Mouse (Mus musculus): Measurements from ENCODE around the gene Cdk2ap2.
"Not testable (repeated sequence)": the region's sequence is repeated elsewhere in the genome, so short reads cannot be mapped to it uniquely, and the experiment has no call there.

The Cdk2ap2 gene

DNA sequence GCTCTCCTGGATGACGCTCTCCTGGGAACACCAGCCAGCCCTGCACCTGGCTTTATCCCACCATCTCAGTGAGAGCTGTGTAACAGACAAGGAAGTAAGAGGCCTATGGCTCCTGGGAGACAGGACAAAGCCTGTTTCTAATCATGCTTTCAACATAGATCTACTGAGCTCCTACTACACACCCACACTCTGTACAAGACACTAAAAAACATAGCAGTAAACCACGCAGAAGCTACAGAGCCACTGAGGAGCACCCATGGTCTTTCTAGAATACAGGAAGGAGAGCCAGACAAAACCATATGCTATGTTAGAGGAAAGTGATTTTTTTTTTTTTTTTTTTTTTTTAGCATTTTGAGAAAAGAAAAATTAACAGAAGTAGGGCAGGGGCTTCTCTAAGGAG is 21.4 kb downstream of the Cdk2ap2 start:
- no peak for DNase-seq

DNA sequence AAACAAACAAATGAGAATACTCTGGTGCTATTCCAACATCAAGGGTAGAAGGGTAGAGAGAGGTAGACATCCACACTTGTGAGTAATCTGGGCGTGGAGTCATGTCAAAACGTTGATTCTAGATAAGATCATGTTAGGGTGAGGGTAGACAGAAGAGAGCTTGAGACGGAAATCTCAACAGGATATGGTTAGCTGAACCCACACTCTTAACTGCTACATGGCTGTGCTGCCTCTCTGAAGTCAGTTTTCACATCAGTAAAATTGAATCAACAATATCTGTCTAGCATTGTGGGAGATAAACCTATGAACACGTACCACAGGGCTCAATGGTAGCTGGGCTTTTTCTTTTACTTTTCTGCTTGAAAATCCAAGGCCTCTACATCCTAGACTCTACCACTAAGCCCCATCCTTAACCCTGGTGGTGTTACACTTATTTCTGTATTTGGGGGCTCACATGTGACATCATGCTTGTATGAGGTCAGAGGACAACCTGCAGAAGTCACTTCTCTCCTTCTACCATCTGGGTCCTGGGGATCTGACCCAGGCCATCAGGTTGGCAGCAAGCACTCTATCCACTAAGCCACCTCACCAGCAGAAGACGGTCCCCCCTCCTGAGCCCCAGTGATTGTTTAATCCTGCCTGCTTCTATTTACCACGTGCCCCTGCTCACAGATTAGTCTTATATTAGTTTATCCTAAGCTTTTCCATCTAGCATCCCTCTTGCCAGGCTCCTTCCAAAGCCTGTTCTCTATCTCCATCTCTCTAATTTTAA is 22.9 kb downstream of the Cdk2ap2 start:
- no peak for DNase-seq

DNA sequence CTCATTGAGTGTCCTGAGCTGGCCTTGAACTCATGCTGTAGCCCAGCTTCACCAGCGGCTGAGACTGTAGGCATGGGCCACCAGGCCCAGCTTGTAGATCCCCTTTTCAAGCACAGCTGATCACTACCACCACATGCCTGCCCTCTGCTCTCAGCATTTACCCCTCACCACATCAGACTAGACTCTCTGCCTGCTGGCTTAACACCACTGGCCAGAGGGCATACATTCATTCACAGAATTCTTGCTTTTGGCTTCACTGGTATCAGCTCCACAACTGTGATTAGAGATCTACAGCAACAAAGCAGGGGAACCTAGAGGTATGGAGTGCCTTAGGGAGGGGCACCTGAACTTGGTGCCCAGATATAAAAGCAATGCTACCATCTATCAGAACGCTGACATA is 23.5 kb downstream of the Cdk2ap2 start:
- no peak for DNase-seq

DNA sequence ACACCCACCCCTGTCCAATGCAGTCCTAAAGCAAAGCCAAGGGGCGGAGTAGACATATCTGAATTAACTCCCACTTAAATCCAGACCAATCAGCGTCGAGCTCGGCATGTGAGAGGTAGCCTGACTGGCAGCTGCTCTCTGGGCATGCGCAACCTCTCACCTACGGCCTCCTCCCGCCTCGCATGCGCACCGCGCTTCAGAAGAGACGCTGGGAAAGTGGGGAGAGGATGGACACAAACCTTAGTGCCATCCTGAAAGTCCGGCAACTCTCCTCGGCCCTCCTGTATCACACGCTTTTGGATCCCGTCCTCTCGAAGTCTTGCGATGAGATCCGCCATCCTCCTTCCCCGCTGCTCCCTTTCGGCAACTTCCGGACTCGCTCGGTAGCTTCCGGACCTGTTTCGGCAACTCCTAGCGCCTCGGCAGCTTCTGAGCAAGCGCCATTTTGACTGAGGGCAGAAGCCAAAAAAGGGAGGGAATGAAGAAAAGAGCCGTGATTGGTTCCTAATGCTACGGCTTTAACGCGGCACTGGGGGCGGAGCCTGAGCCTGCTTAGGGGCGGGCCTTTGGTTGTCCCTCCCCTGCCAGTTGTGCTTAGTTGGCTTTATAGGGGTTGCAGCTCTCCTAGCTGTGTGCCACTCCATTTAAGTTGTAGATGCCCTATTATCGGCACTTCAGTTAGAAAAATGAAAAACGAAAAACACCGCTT is 24.3 kb downstream of the Cdk2ap2 start:
- DNase-seq: peak; percentile 97 to 99

DNA sequence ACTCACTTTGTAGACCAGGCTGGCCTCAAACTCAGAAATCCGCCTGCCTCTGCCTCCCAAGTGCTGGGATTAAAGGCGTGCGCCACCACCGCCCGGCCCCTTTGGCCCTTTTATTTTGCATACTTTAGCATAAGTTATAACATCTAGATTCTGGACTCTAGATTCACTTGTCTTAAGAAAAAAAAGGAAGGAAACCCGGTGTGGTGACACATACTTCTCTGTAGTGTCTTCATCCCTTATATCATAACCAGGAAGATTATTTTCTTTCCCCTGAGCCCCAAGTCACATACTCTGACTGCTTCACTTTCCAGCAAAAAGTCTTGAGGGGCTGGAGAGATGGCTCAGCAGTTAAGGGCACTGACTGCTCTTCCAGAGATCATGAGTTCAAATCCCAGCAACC is 24.9 kb downstream of the Cdk2ap2 start:
- not testable (repeated sequence) for DNase-seq

DNA sequence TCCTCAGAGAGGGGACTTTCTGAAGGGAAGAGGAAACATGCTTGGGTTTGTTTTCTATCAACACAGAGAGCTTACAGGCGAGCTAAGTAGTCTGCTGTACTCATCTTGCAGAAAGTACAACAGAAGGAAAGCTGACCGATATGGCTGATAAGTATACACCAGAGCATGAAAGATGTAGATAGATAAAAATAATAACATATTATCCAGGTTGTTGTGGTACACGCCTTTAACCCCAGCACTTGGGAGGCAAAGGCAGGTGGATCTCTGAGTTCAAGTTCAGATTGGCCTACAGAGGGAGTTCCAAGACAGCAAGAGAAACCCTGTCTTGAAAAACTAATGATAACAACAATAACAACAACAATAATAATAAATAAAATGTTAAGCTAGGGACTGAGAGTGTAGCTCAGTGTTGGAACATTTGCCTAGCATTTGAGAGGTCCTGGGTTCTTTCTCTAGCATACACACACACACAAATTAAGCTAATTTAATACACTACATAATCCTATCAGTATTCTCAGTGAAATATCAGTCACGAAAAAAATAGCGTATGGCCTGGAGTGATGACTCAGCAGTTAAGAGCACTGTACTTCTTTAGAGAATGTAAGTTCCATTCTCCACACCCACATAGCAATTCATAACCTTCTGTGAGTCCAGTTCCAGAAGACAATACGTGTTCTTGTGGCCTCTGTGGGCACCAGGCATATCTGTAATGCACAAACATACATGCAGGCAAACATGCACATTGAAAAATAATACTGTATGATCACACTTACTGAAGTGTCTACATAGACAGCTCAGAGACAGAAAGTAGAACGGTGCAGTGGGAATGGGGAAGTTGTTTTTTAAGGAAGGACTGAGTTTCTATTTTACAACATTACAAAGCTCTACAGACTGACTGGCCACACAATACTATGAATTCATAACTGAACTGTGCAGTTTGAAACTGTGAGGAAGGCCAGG is 25.7 kb downstream of the Cdk2ap2 start:
- DNase-seq: no peak

DNA sequence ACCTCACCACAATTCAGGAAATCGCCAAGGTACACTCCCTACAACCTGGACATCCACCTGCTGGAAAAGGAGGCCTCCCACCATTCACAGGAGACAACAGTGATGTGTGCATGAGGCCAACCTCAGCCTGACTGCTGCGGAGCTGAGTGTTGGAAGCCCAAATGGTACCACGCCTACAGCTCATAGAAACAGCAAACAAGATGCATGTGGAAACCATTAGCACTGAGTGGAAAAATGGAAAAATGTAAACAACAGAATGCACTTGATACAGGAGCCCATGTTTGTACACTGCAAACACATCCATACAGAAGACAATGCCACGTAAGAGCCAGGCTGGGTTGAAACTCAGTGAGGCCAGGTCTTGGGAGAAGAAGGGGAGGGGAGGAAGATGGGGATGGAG is 27.4 kb downstream of the Cdk2ap2 start:
- no peak for DNase-seq

DNA sequence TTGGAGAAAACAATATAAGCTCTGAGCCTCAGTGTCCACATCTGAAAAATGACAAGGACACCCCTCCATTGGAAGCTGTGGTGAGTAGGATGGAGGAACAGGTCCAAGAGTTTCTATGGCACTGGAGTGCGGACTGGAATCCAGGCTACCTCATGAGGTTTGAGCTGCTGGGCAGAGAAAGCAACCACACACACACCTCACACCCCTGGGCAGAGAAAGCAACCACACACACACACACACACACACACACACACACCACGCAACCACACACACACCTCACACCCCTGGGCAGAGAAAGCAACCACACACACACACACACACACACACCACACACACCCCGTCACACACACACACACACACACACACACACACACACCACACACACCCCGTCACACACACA is 28.3 kb downstream of the Cdk2ap2 start:
- peak in 1 of 2 experiments; percentile 48 for DNase-seq

DNA sequence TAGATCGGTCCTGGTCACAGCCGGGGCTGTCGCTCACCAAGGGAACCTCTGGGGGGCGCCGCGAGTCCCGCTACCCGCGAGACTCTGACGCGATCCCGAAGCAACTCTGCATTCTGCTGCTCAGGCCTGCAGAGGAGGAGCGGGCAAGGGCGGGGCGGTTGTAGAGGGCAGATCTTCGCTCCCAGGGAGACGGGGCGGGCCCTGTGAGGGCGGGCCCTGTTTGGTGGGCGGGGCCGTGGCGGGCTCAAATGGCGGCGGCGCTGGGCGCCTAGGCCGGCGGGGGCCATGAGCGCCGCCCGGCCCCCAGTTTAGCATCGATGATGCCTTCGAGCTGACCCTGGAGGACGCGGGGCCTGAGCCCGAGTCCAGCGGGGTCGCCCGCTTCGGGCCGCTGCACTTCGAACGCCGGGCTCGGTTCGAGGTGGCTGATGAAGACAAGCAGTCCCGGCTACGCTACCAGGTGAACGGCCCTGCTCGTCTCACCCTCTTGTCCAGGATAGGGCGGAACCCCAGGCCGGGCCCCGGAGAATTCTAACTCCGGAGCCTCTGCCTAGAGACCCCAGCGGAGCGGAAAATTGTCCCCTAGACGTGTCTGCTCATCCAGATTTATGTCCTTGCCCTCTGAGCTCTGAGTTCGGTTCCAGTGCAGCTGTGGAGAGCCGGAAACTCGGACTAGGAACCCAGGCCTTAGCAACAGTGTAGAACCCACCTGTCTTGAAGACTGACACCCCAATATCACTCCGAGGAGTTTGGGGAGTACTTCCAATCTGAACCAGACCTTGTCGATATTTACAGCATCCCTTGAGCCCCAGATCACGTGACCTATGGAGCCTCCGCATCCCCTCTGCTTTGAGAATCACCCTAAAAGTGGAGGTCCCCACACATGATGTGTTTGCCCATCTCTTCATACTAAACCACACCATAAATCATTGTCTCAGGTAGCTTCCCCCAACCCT is 29.0 kb downstream of the Cdk2ap2 start, which contains the start of gene Aip:
TSS of gene Aip (minus strand) at position 118 of the 956 bp plus-strand sequence.
- DNase-seq: peak; percentile 98 to 100

DNA sequence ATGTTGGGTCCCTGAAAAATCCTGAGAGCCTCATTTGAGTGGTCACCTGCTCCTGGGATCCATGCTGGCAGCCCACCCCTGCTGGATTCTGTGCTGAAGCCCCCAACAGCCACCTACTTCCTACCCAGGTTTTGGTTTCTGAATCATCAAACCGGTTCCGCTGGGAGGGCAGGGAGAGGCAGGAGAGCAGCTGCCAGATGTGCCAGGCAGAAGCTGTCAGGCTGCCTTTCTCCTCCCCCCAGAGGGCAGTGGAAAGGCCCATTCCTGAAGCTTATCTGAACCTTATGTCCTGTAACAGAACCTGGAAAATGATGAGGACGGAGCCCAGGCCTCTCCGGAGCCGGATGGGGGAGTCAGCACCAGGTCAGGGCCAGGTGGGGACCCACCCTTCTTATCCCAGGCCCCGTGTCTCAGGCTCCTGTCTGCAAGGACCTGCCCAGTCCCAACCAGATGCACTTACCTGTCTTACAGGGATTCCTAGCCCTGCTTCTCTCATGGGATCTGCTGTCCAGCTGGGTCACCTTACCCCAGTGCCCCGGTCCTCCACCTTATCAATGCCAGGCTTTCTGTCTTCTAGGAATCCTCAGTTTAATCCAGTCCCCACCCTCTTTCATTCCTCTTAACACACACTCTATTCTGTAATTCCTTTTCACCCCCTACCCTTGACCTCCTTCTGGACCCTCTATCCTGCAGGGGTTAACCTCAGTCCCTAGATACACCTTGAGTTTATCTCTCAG is 29.9 kb downstream of the Cdk2ap2 start:
- DNase-seq: peak in 1 of 2 experiments; percentile 36

DNA sequence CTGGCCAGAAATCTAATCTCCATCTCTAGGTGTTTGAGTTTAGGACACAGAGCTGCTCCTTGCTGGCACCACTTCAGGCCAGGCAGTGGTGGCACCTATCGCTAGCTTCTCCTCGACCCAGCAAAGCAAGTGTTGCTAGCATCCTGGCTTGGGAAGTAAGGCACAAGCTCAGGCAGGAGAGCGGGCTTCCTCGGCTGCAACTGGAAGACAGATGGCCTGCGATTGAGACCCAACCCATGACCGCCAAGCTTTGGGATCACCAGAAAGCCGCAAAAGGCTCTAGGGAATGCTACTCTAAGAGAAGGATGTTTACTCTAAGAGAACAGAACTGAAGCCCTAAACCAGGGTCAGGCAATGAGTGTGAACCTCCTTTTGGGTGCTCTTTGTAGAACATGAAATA is 32.5 kb downstream of the Cdk2ap2 start:
- DNase-seq: no peak

DNA sequence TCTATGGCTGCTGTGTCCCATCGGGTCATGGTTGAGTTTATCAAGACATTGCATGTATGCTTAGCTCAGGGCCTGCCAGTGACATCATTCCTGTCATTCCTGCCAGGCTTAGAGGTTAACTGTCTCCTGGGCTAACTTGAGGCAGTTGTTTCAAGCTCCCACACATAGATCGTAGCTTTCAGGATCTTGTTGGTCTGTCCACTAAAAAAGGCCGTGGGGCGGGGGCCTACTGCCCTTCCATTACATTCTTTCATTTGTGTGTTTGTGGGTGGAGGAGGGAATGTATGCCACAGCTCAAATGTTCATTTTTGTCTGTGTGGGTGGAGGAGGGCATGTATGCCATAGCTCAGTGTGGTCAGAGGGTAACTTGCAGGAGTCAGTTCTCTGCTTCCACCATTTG is 33.1 kb downstream of the Cdk2ap2 start:
- no peak for DNase-seq

DNA sequence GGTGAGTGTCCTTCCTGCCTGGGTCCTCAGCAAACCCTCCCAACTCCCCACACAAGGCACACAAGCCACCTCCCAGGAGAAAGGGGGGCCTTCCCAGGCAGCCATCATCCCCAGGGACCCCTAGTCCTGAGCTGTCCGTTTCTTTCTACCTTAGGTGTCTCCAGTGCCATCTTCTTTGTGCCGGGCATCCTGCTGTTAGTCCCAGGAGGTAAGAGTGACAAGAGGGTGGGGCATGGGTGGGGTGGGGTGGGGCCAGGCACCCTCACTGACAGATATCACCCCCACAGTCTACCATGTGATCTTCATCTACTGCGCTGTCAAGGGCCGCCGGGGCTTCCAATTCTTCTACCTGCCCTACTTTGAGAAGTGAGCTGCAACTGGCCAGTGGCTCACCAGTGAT is 34.1 kb downstream of the Cdk2ap2 start:
- no peak for DNase-seq

DNA sequence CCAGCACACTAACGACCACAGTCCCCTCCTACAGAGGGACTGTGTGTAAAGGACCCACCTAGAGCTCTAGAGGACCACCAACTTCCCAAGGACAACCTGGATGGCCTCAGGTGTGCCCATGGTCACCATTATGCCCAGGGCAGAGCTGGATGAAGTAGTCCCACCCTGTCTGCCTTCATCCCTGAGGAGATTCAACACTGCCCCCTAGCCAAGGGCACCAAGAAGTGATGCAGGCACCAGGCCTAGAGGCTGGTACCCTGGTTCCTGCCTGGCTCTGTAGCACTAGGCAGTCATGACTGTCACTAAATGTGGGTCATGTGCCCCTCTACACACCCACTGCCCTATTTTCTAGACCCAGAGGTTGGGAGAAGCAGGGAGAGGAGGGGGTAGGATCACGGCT is 34.8 kb downstream of the Cdk2ap2 start:
- DNase-seq: no peak

DNA sequence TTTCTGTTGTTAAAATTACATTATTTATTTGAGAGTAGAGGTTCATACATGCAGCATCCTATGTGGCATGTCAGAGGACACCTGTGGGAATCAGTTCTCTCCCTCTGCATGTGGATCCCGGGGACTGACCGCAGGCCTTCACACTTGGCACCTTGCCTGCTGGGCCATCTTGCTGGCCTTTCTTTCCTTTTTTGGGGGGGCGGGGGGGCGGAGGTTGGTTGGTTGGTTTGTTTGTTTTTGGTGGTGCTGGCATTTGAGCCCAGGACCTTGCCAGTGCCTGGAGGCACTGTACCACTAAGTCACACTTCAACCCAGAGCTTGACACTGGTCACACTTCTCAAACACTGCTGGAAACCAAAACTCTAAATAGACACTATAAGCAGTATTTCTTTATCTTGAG is 37.4 kb downstream of the Cdk2ap2 start:
- no peak for DNase-seq

DNA sequence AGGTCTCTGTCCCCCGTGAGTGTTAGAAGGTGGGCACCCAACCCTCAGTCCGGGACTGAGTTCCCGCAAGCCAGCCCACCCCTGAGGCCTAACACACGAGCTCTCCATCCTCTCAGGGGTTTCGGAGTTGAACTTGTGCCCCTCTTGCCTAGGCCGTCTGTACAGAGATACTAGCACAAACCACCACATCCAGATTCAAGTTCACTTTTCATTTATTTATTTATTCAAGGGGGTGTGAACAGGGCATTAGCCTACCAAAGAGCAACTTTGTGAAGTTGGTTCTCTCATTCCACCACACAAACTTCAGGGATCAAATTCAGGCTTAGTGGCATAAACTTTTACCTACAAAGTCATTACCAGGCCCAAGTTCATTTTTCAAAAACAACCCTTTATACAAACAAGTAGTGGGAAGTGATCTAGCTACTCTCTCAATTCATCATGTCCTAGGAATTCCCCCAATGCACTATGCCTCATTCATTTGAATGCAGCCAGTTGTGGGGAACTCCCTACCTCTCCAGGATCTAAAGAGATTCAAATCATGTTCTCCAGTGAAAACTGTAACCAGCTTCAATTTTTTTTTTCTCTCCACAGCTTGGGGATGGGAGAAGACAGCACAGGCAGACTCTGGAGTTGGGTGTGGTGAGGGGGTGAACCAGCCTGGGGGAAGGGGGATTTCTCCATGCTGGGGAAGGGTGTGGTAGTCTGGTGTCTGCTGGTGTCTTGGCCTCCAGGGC is 38.4 kb downstream of the Cdk2ap2 start:
- DNase-seq: not testable (repeated sequence)

DNA sequence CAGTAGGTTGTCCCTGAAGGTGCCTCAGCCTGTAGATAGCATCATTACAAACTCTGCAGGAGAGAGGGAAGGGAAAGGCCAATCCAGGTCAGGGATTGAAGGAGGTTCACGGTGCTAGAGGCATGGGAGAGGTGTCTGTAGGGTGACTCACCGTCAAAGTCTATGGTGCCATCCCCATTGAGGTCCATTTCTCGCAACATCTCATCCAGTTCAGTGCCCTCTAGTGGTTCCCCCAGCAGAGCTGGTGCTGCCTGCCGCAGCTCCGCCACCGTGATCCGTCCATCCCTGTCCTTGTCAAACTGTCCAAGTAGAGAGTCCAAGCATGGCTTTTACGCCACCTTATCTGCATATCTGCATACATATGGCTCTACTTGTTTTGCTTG is 39.0 kb downstream of the Cdk2ap2 start:
- DNase-seq: not testable (repeated sequence)

DNA sequence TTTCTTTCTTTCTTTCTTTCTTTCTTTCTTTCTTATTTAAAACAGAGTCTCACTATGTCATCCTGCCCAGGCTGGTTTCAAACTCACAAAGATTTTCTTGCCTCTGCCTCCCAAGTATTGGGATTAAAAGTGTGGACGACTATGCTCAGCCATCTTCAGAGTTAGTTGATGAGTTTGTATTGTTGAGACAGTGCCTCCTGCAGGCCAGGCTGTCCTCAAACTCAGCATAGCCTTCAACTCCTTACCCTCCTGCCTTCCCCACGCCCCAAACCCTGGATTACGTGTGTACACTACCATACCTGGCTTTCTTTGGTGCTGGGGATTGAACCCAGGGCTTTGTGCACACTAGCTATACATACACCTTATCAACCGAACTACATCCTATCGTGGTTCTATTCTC is 39.5 kb downstream of the Cdk2ap2 start:
- no peak for DNase-seq

DNA sequence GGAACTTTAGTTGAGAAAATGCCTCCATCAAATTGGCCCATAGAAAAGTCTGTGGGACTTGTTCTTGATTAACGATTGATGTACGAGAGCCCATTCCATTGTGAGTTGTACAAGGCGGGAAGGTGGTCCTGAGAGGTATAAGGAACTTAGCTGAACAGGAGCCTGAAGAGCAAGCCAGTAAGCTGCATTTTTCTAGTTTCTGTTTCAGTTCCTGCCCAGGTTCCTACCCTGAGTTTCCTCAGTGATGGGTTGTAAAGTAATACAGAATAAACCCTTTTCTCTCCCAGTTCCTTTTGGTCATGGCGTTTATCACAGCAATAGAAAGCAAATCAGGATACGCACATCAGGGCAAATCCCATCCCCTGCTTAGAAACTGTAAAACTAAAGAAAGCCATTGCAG is 40.9 kb downstream of the Cdk2ap2 start:
- no peak for DNase-seq

DNA sequence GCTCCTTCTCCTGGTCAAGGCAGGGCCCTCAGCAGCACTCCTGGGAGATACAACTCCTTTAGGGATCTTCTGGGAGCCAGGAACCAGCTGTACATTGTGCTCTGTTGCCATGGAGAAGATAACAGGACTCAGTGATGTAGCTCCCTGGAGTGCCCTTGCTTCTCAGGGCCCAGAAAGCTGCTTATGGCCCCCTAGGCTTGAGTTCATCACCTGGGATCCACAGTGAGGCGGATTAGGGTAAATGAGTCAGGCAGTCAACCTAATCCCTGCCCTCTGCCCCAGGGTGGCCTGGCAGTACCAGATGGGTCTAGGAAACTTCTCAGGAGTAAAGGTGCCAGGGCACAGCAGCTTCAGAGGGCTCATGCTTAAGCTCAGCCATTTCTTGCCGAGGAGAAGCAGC is 42.5 kb downstream of the Cdk2ap2 start, which contains the start of gene Gpr152:
TSS of gene Gpr152 (plus strand) at position 342 of the 400 bp plus-strand sequence.
- no peak for DNase-seq

All from cerebellum, adult 18-20 months (tissue).